Mouse (Mus musculus) limb, embryonic 15.5 days (tissue): Measurements from ENCODE around the gene Nepro. TPM values are rescaled to one million over a fixed set of nuclear protein-coding genes. Genes with fewer than 3 reads are reported as not detected.
A peak's percentile ranks its signal among the peaks of the same experiment; 100 is the strongest.

ENCODE experiments used
- ATAC-seq: fragments of 200-750 bp; cut with Nextera tagmentation; 2 replicates; pipeline ENCODE4 v1.8.0; 2017; ENCODE audit warnings: low read depth, moderate TSS enrichment; ENCODE audit not compliant: insufficient number of reproducible peaks, low FRiP score, low TSS enrichment
- H3K27ac ChIP-seq: fragments of 300-500 bp; sonication (generic); 2 replicates; pipeline ENCODE4 v1.5.1; 2015; ENCODE audit warnings: moderate library complexity, mild to moderate bottlenecking, inconsistent platforms
- H3K27me3 ChIP-seq: fragments of 300-500 bp; sonication (generic); 2 replicates; pipeline ENCODE4 v1.6.1; 2015; ENCODE audit warnings: inconsistent platforms
- H3K36me3 ChIP-seq: fragments of 300-500 bp; sonication (generic); 2 replicates; pipeline ENCODE4 v1.6.1; 2015; ENCODE audit warnings: inconsistent platforms
- H3K4me1 ChIP-seq: fragments of 300-500 bp; sonication (generic); 2 replicates; pipeline ENCODE4 v1.6.1; 2015; ENCODE audit warnings: inconsistent platforms
- H3K4me2 ChIP-seq: fragments of 300-500 bp; sonication (generic); 2 replicates; pipeline ENCODE4 v1.6.1; 2015; ENCODE audit warnings: mild to moderate bottlenecking, inconsistent platforms
- H3K4me3 ChIP-seq: fragments of 300-500 bp; sonication (generic); 2 replicates; pipeline ENCODE4 v1.5.1; 2015; ENCODE audit warnings: mild to moderate bottlenecking, inconsistent platforms
- H3K9ac ChIP-seq: fragments of 300-500 bp; sonication (generic); 2 replicates; pipeline ENCODE4 v1.6.1; 2015; ENCODE audit warnings: inconsistent platforms
- H3K9me3 ChIP-seq: fragments of 300-500 bp; sonication (generic); 2 replicates; pipeline ENCODE4 v1.6.1; 2016; ENCODE audit warnings: inconsistent platforms
- WGBS: fragments of 180-500 bp; shearing (Covaris S2); methylation state at CpG from one replicate; pipeline ENCODE4 v1.1.7; 2015; 5-methylcytosine and 5-hydroxymethylcytosine counted together
- polyA plus RNA-seq: library from polyadenylated mRNA; unstranded; fragments of >200 nt; fragmentation: Nextera tagmentation; extraction: Ambion mirVana; gene quantifications from 2 replicates; pipeline ENCODE4 v1.2.1, GENCODE M21; 2015

Gene Nepro
- polyA plus RNA-seq, 1 experiment from 2014 or later, result 7.4 TPM

DNA sequence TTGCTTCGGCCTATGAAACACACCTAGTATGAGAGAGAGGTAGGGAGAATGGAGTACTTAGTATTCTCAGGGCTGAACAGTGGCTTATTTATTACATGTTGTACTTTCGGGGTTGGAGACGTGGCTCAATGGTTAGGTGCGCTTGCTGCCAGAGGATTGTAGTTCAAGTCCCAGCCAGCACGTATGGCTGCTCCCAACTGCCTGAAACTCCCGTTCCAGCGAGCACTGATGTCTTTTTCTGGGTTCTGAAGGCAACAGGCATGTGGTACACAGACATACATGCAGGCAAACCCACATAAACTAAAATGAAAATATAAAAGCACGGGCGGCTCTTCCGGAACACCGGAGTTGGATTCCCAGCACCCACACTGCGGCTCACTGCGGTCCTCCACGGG is 21.4 kb downstream of the Nepro start:
- ATAC-seq, result peak; percentile 13; the same call in 1 of the 2 replicates
- peak overlapping the region; percentile 85 for H3K4me3 ChIP-seq
- peaks cover 8% of the 10 kb centered on the region for H3K4me1 ChIP-seq
- H3K36me3 ChIP-seq, result peaks cover 15% of the 10 kb centered on the region
- H3K9ac ChIP-seq, result peak overlapping the region; percentile 86
- H3K27me3 ChIP-seq, result no peaks in the 10 kb centered on the region
- WGBS, result 7% methylated on average over 14 of the region's 14 CpGs
- H3K9me3 ChIP-seq, result no peaks in the 10 kb centered on the region
- peak overlapping the region; percentile 99 for H3K27ac ChIP-seq
- H3K4me2 ChIP-seq, result peak overlapping the region; percentile 70

DNA sequence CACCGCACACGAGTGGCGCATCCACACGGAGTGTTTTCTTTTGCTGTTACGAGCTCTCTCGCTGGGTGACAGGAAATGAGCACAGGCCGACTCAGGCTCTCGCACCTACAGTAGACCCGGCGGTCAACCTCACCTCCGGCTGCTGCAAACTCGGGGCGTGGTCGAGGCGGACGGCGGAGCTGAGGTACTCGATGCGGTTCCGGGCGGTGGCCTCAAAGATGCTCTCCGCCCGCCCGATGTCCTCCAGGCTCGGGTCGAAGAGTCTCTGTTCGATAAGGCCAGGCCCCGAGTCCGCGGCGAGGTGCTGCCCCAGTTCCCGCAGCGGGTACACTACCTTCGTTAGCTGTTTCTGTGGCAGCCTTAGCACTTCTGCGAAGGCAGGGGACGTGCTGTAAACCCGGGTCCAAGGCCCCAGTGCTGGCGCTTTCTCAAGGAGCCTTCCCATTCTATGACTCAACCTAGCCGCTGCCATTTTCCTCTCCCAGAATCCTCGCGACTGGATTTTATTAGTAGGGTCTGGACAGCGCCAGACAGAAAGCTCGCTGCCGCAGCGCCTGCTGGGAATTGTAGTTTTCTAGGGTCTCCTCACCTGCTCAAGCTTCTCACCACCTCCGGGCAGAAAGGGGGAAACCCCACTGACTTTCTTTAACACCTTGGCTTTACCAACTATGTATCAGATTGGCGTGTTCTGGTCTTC is 21.9 kb downstream of the Nepro start, which contains the start of gene Gtpbp8:
Gene Gtpbp8 (minus strand): TSS at position 498 of the 697 bp plus-strand sequence.
- Histone ChIP-seq H3K27me3 (no peaks in the 10 kb centered on the region), H3K4me1 (peaks cover 8% of the 10 kb centered on the region), H3K9me3 (no peaks in the 10 kb centered on the region), H3K27ac (peak within 1 kb of the TSS; percentile 99), H3K9ac (peak within 1 kb of the TSS; percentile 86), H3K36me3 (peaks cover 11% of the 10 kb centered on the region), H3K4me2 (peak within 1 kb of the TSS; percentile 70), H3K4me3 (peak within 1 kb of the TSS; percentile 85)
- ATAC-seq, result peak; percentile 92
- WGBS, result under 1% methylated on average over 47 of the region's 47 CpGs

DNA sequence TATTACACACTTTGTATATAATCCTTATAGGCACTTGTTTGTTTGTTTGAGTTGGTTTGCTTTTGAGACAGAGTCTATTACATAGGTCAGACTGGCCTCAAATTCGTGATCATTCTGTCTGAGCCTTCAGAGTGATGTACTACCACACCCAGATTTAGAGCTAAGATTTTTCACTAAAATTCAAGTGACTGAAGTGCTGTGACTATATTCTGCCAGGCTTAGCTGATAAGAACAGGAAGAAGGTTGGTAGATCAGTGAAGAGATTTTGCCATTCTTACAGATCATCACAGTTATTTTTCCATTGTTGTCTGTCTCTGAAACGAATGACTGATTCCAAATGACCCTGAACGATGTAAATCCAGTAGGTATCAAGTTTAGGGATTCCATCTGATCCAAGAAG is 23.9 kb downstream of the Nepro start:
- H3K4me2 ChIP-seq, result no peak overlapping the region
- H3K27me3 ChIP-seq, result no peaks in the 10 kb centered on the region
- no peak overlapping the region for H3K4me3 ChIP-seq
- no peaks in the 10 kb centered on the region for H3K36me3 ChIP-seq
- H3K27ac ChIP-seq, result no peak overlapping the region
- peaks cover 8% of the 10 kb centered on the region for H3K4me1 ChIP-seq
- ATAC-seq, result no peak
- WGBS, result 60% methylated on average over 3 of the region's 3 CpGs
- no peak overlapping the region for H3K9ac ChIP-seq
- H3K9me3 ChIP-seq, result no peaks in the 10 kb centered on the region

DNA sequence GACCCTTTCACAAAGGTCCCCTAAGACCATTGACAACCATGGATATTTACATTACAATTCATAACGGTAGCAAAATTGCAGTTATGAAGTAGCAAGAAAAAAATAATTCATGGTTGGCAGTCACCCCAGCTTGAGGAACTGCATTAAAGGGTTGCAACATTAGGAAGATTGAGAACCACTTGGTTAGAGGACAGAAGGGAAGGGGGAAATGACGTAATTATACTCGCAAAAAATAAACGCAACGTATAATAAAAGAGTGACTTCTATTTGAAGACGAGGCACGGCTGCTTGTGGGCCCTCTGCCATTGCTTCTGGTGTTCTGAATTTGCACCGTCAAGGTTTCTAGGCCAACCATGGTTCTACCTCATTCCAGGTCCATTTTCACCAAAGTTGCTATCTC is 33.6 kb downstream of the Nepro start:
- Histone ChIP-seq H3K9ac (no peak overlapping the region), H3K4me1 (no peaks in the 10 kb centered on the region), H3K4me2 (no peak overlapping the region), H3K9me3 (no peaks in the 10 kb centered on the region), H3K27me3 (no peaks in the 10 kb centered on the region), H3K27ac (no peak overlapping the region), H3K4me3 (no peak overlapping the region), H3K36me3 (no peaks in the 10 kb centered on the region)
- WGBS, result 73% methylated on average over 8 of the region's 8 CpGs
- ATAC-seq, result no peak

DNA sequence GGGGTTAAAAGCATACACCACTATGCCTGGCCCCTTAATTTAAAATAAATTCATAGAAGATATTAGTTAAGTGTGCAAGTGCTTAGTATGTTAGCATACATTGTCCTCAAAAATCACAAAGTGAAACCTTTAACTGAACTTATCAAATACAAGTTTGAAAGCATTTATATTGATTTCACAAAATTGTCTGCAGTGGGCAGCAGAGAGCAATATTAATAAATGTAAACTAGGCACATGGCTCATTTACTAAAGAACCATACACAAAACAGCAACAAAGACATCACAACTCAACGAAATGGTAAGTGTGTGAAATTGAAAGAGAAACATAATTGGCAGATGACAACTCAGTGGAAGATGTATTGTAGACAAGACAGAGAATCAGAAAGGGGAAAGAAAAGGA is 37.7 kb downstream of the Nepro start:
- Histone ChIP-seq H3K4me1 (no peaks in the 10 kb centered on the region), H3K4me3 (no peak overlapping the region), H3K27me3 (no peaks in the 10 kb centered on the region), H3K36me3 (no peaks in the 10 kb centered on the region), H3K9ac (no peak overlapping the region), H3K4me2 (no peak overlapping the region), H3K9me3 (no peaks in the 10 kb centered on the region), H3K27ac (no peak overlapping the region)
- WGBS, result 51% methylated on average over 1 of the region's 1 CpGs
- ATAC-seq, result no peak

DNA sequence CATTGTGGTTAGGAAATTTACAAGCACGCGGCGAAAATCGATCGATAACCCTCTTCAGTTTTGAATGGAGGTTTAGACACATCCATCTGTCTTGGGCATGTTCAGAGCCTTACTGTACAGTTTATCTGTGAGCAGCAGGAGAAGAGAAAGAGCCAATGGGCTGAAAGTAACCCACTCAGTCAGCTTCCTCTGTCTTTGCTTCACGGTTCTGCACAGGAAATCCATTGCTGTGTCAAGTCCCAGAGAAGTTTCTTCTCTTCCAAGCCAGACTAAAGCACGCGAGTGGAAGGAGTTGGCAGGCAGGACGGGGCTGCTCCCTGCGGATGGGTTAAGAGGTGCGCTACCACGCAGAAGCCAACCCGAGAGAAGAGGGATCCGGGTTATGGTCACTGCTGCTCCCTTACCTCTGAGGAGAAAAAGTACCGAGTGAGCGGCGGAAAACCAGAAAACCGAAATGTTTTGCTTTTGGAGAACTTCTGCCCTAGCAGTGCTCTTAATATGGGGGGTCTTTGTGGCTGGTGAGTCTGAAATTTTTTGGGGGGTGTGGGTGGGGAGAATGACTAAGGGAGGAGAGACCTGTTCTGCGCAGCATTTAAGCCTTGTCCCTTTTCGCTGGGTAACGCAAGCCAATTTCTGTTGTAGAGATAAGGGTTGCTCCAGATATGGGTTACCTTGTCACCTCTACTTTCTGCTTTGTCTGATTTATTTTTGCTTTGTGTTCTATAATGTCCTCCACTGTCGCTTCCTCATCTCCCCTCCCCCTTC is 41.6 kb downstream of the Nepro start, which contains the start of gene Cd200r1:
Gene Cd200r1 (plus strand): TSS at position 182 of the 765 bp plus-strand sequence.
- no peak for ATAC-seq
- Histone ChIP-seq H3K4me3 (no peak within 1 kb of the TSS), H3K27ac (no peak within 1 kb of the TSS), H3K4me1 (no peaks in the 10 kb centered on the region), H3K9me3 (no peaks in the 10 kb centered on the region), H3K27me3 (no peaks in the 10 kb centered on the region), H3K9ac (no peak within 1 kb of the TSS), H3K36me3 (no peaks in the 10 kb centered on the region), H3K4me2 (no peak within 1 kb of the TSS)
- 78% methylated on average over 22 of the region's 22 CpGs for WGBS

DNA sequence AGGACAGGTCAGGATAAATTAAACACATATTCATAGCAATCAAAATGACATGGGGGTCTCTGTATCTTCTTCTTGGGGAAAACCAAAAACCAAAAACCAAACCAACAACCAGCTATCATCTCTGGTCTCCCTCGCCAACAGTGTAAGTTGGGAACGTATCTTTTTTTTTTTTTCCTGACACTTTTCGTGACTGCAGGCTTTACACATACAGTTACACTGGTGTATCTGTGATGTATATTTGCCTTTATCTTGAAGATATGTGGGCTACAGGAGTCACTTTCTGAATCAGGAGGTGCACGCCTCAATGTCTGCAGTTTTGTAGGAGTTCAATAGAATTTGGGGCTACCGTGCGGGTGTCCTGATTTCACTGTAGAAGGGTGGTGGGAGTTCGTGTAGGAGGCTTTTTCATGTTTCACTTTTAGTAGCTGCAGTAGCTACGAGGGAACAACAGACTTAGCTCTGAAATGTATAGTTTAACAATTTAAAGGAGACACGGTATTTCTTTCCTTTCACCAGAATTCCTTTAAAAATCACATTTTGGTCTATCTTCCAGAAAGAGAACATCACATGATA is 42.3 kb downstream of the Nepro start:
- Histone ChIP-seq H3K4me3 (no peak overlapping the region), H3K4me2 (no peak overlapping the region), H3K9ac (no peak overlapping the region), H3K27me3 (no peaks in the 10 kb centered on the region), H3K9me3 (no peaks in the 10 kb centered on the region), H3K27ac (no peak overlapping the region), H3K4me1 (no peaks in the 10 kb centered on the region), H3K36me3 (no peaks in the 10 kb centered on the region)
- no peak for ATAC-seq
- 81% methylated on average over 9 of the region's 9 CpGs for WGBS

DNA sequence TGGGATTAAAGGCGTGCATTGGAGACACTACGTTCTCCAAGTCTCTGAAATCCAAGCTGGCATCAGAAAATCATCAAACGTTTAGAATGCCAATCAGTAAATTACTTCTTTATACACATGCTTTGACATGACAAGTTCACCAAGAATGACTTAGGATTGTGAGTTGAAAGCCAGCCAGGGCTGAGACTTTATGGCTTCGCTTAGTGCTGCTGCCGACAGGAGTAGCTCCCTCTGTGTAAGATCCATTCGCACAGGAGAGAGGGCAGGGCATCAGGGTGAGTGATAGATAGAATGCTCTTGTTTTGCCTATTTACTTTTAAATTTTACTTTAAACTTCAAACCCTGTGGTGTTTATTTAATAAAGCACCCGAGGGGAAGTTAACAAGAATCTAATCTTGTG is 43.4 kb downstream of the Nepro start:
- Histone ChIP-seq H3K4me3 (no peak overlapping the region), H3K36me3 (no peaks in the 10 kb centered on the region), H3K4me2 (no peak overlapping the region), H3K27ac (no peak overlapping the region), H3K9ac (no peak overlapping the region), H3K27me3 (no peaks in the 10 kb centered on the region), H3K9me3 (no peaks in the 10 kb centered on the region), H3K4me1 (no peaks in the 10 kb centered on the region)
- no peak for ATAC-seq
- 75% methylated on average over 7 of the region's 7 CpGs for WGBS

DNA sequence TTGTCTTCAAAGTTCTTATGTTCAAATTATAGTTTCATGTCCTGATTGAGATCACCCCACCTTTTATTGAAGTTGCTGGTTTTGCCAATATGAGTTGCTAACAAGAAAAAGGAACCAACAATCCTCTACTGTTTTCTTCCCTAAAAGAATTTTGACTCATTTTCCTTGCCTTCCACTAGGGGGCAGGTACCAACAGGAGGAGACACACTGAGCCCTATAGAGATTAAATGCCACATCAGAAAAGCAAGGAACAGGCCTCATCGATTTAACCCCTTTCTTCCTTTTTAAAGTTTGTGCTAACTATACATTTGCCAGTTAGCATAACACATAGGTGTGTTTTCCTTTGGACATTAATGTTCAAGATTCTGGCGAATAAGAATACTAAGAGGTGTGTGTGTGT is 43.9 kb downstream of the Nepro start:
- Histone ChIP-seq H3K27me3 (no peaks in the 10 kb centered on the region), H3K36me3 (no peaks in the 10 kb centered on the region), H3K9ac (no peak overlapping the region), H3K4me2 (no peak overlapping the region), H3K4me3 (no peak overlapping the region), H3K9me3 (no peaks in the 10 kb centered on the region), H3K27ac (no peak overlapping the region), H3K4me1 (no peaks in the 10 kb centered on the region)
- WGBS, result 48% methylated on average over 2 of the region's 2 CpGs
- ATAC-seq, result no peak

DNA sequence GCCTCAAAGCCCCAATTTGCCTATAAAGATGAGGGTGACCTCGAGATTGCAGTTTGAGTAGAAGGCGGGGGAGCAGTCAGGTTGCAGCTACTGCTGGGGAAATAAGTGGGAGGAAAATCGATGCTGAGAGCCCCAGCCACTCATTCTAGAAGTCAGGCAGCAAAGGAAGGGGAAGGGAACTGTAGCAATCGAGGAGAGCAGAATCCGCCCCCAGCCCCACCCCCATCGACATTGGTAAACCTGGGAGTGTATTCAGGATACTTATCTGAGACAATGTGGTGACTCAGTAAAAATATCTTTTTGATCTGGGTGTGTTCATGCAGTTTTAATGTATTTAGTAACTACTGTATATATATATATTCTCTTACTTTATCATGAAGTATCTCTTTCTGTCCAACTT is 48.5 kb downstream of the Nepro start:
- WGBS, result 65% methylated on average over 6 of the region's 6 CpGs

DNA sequence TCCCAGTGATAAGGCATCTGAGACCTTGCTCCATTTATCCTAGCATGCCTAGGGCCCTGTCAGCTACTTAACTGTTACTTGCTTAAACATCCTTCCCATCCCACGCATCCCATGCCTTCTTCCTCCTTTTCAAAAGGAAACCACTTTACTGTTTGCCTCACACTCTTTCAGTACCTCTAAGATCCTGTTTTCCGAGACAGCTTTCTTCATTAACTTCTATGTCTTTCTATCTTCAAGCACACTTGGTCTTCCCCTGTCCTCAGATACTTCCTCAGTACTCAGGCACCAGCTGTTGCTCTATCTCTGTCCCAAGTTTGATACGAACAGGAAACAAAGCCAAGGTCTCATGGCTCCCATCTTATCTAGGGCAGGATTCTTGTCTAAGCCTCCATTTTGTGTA is 49.6 kb downstream of the Nepro start:
- 82% methylated on average over 3 of the region's 3 CpGs for WGBS
- H3K4me3 ChIP-seq, result no peak overlapping the region
- H3K27ac ChIP-seq, result no peak overlapping the region
- H3K36me3 ChIP-seq, result no peaks in the 10 kb centered on the region
- H3K9me3 ChIP-seq, result no peaks in the 10 kb centered on the region
- H3K4me1 ChIP-seq, result no peaks in the 10 kb centered on the region
- H3K27me3 ChIP-seq, result no peaks in the 10 kb centered on the region
- no peak overlapping the region for H3K4me2 ChIP-seq
- ATAC-seq, result no peak
- H3K9ac ChIP-seq, result no peak overlapping the region

More for the DNA sequence above, 48.5 kb downstream of the Nepro start:
- H3K9me3 ChIP-seq, result no peaks in the 10 kb centered on the region
- H3K4me3 ChIP-seq, result no peak overlapping the region
- H3K4me2 ChIP-seq, result no peak overlapping the region
- H3K4me1 ChIP-seq, result no peaks in the 10 kb centered on the region
- no peaks in the 10 kb centered on the region for H3K36me3 ChIP-seq
- no peak for ATAC-seq
- no peak overlapping the region for H3K9ac ChIP-seq
- H3K27ac ChIP-seq, result no peak overlapping the region
- H3K27me3 ChIP-seq, result no peaks in the 10 kb centered on the region

DNA sequence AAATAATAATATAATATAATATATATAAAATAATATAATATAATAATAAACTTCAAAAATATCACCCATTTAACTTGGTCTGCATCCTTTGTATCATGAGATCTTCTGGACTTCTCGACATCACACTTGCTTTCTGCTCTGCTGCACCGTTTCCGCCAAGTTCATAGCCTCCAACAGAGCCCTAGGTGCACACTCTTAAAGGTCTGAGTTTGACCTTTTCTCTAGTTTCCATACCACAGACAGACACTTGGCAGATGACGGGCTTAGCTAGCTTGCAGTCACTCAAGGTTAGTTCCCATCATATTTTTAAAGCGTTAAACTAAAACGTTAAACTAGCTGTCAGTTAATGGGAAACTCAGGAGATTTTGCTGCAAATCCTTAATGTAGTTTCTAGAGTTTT is 50.1 kb downstream of the Nepro start:
- no peak overlapping the region for H3K27ac ChIP-seq
- ATAC-seq, result no peak
- no peak overlapping the region for H3K4me3 ChIP-seq
- no peak overlapping the region for H3K9ac ChIP-seq
- no peaks in the 10 kb centered on the region for H3K9me3 ChIP-seq
- no peak overlapping the region for H3K4me2 ChIP-seq
- WGBS, result 84% methylated on average over 6 of the region's 6 CpGs
- H3K36me3 ChIP-seq, result no peaks in the 10 kb centered on the region
- H3K27me3 ChIP-seq, result no peaks in the 10 kb centered on the region
- H3K4me1 ChIP-seq, result no peaks in the 10 kb centered on the region
